Mouse (Mus musculus): ENCODE measurements at regions not wholly inside any gene's neighbourhood (a gene's known extent, or its start where the extent isn't known, plus 50 kb on each side); places are given as distances from the start of the nearest gene placed in this dataset.

GRCm38 (mm10) chr6:143768115-143768514 is 601.1 kb downstream of the Etnk1 start:
- DNase-seq = no peak

Measured in gastrocnemius, postnatal 25 days (tissue).